8 mouse cellular contexts compared by ENCODE assay signal in the genomic region with DNA sequence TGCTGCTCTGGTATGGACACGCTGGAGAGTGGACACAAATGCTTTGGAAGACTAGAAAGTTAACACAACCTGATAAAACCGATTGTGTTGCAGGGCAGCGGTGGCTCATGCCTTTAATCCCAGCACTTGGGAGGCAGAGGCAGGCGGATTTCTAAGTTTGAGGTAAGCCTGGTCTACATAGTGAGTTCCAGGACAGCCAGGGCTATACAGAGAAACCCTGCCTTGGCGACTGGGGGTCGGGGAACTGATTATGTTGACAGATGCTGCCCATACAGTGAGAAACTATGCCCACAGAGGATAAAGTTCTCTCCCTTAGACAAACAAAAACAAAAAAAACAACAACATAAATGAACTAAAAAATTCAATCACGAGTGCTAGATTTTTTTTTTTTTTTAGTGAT. TPM values are rescaled to one million over a fixed set of nuclear protein-coding genes. Genes with fewer than 3 reads are reported as not detected.
DNase-seq lines count a peak whose midpoint lies in the region; ATAC-seq and TF ChIP-seq lines count a peak whose summit lies in the region.

No protein-coding gene starts in this region.

- TF ChIP-seq CTCF in CH12.LX (conservative IDR thresholded peaks at IDR 0.05 in 1 of 2, IDR thresholded peaks at IDR 0.05 in 1 of 2; ENCODE audit: low read depth in 2 of 2, low read length in 2 of 2), result no peak
- TF ChIP-seq CTCF in liver, postnatal 0 days (IDR thresholded peaks at IDR 0.05; ENCODE audit: low read depth), result no peak

- ATAC-seq in heart, embryonic 11.5 days (replicated peaks; ENCODE audit: insufficient number of reproducible peaks, low FRiP score, low TSS enrichment), result no peak
- peak; percentile 34 for ATAC-seq in forebrain, embryonic 16.5 days
- ATAC-seq in liver, postnatal 0 days, result no peak

- H3K36me3 ChIP-seq in heart, embryonic 11.5 days (ENCODE audit: control insufficient read depth, insufficient read depth, low read length), result peaks cover 2% of the 10 kb centered on the region; the same call in 1 of the 2 replicates
- H3K36me3 ChIP-seq in CH12.LX (replicated peaks in 1 of 2; ENCODE audit: control insufficient read depth in 1 of 2, insufficient read depth in 1 of 2, low read length in 1 of 2), result peaks cover 6 to 28% of the 10 kb centered on the region in 2 experiments
- H3K36me3 ChIP-seq in forebrain, embryonic 16.5 days (ENCODE audit: control insufficient read depth, insufficient read depth), result 0 out of 2 replicates have a peak, but pooled peaks cover 2% of the 10 kb centered on the region
- peaks cover 16% of the 10 kb centered on the region; the same call in 1 of the 2 replicates for H3K36me3 ChIP-seq in liver, postnatal 0 days (replicated peaks; ENCODE audit: insufficient read depth, low read length)

- H3K4me1 ChIP-seq in heart, embryonic 11.5 days (ENCODE audit: control insufficient read depth, insufficient read depth, low read length), result peaks cover 10% of the 10 kb centered on the region
- peaks cover 7 to 32% of the 10 kb centered on the region in 2 experiments; a peak in 3 of 4 replicates for H3K4me1 ChIP-seq in CH12.LX (ENCODE audit: control insufficient read depth in 1 of 2, insufficient read depth in 2 of 2)
- peaks cover 27% of the 10 kb centered on the region for H3K4me1 ChIP-seq in forebrain, embryonic 16.5 days (replicated peaks; ENCODE audit: control insufficient read depth, insufficient read depth, low read length)
- peaks cover 6% of the 10 kb centered on the region; the same call in 1 of the 2 replicates for H3K4me1 ChIP-seq in liver, postnatal 0 days (ENCODE audit: insufficient read depth)

- 40% methylated on average over 7 of the region's 7 CpGs for WGBS in heart, embryonic 11.5 days (ENCODE audit: insufficient replicate concordance)
- WGBS in forebrain, embryonic 16.5 days, result 40% methylated on average over 7 of the region's 7 CpGs
- 32% methylated on average over 7 of the region's 7 CpGs for WGBS in liver, postnatal 0 days (ENCODE audit: insufficient replicate concordance)

- in situ Hi-C loops in CH12.LX (cut with MboI; ENCODE audit: low pct_ligation_motif_present, low pct_unique_long_range_greater_than_20kb, low sequenced_read_pairs), result no loop called here

- no peak overlapping the region for H3K27ac ChIP-seq in heart, embryonic 11.5 days (ENCODE audit: low read depth, low read length)
- no peak overlapping the region for H3K27ac ChIP-seq in CH12.LX (ENCODE audit: insufficient read depth, low read depth)
- no peak overlapping the region for H3K27ac ChIP-seq in forebrain, embryonic 16.5 days (ENCODE audit: low read length)
- no peak overlapping the region for H3K27ac ChIP-seq in liver, postnatal 0 days (ENCODE audit: low read depth)

- H3K27me3 ChIP-seq in heart, embryonic 11.5 days (ENCODE audit: control insufficient read depth, insufficient read depth, low read length), result no peaks in the 10 kb centered on the region
- no peaks in the 10 kb centered on the region for H3K27me3 ChIP-seq in CH12.LX (replicated peaks)
- 0 out of 2 replicates have a peak, but pooled peaks cover 2% of the 10 kb centered on the region for H3K27me3 ChIP-seq in forebrain, embryonic 16.5 days (replicated peaks; ENCODE audit: control insufficient read depth, insufficient read depth, low read length)
- H3K27me3 ChIP-seq in liver, postnatal 0 days (ENCODE audit: insufficient read depth, low read length), result no peaks in the 10 kb centered on the region

- TF ChIP-seq EP300 in CH12.LX (IDR thresholded peaks at IDR 0.05; ENCODE audit: low read length), result no peak
- TF ChIP-seq EP300 in liver, postnatal 0 days (IDR thresholded peaks at IDR 0.05; ENCODE audit: low read depth), result no peak

- peak overlapping the region; percentile 87 for H3K4me2 ChIP-seq in heart, embryonic 11.5 days
- peak overlapping the region; percentile 77 for H3K4me2 ChIP-seq in CH12.LX (ENCODE audit: insufficient read depth, low read depth, poor library complexity, severe bottlenecking)
- peak overlapping the region; percentile 69 for H3K4me2 ChIP-seq in forebrain, embryonic 16.5 days (ENCODE audit: low read length)
- H3K4me2 ChIP-seq in liver, postnatal 0 days (ENCODE audit: low read depth, low read length), result peak overlapping the region; percentile 76

- H3K4me3 ChIP-seq in heart, embryonic 11.5 days (ENCODE audit: low read depth, low read length), result peak overlapping the region; percentile 87
- peak overlapping the region; percentile 18 to 87 (median 83) for H3K4me3 ChIP-seq in CH12.LX (replicated peaks in 1 of 3; ENCODE audit: low read depth in 2 of 3, low read length in 2 of 3, poor library complexity in 1 of 3)
- peak overlapping the region; percentile 92 for H3K4me3 ChIP-seq in forebrain, embryonic 16.5 days (replicated peaks; ENCODE audit: low read length)
- peak overlapping the region; percentile 76 for H3K4me3 ChIP-seq in liver, postnatal 0 days (ENCODE audit: low read depth, low read length)

- no peaks in the 10 kb centered on the region for H3K9me3 ChIP-seq in heart, embryonic 11.5 days (replicated peaks; ENCODE audit: control insufficient read depth, low read length)
- H3K9me3 ChIP-seq in CH12.LX (replicated peaks; ENCODE audit: low read length), result no peaks in the 10 kb centered on the region
- H3K9me3 ChIP-seq in forebrain, embryonic 16.5 days (ENCODE audit: control insufficient read depth, low read length), result no peaks in the 10 kb centered on the region
- no peaks in the 10 kb centered on the region for H3K9me3 ChIP-seq in liver, postnatal 0 days (ENCODE audit: low read length)

- no peak for TF ChIP-seq RAD21 in CH12.LX (IDR thresholded peaks at IDR 0.05; ENCODE audit: low read depth, low read length)

- dilution Hi-C loops in CH12.LX (cut with MboI; ENCODE audit: extremely low pct_ligation_motif_present, extremely low pct_unique_long_range_greater_than_20kb, low sequenced_read_pairs), result no loop called here

- H3K79me2 ChIP-seq in CH12.LX (replicated peaks; ENCODE audit: control insufficient read depth, extremely low read depth, insufficient read depth, poor library complexity, severe bottlenecking), result peaks cover 5% of the 10 kb centered on the region; the same call in 1 of the 2 replicates

- H3K9ac ChIP-seq in heart, embryonic 11.5 days (ENCODE audit: low read depth, low read length), result no peak overlapping the region
- H3K9ac ChIP-seq in CH12.LX (ENCODE audit: insufficient read depth, low read depth), result peak overlapping the region; percentile 30; the same call in 1 of the 2 replicates
- H3K9ac ChIP-seq in forebrain, embryonic 16.5 days (replicated peaks; ENCODE audit: low read depth, low read length), result peak overlapping the region; percentile 95
- H3K9ac ChIP-seq in liver, postnatal 0 days (replicated peaks), result peak overlapping the region; percentile 80

- no peak for TF ChIP-seq POLR2A in CH12.LX (IDR thresholded peaks at IDR 0.05; ENCODE audit: low read depth, low read length)

- no peak for DNase-seq in heart, postnatal 4 days
- no peak for DNase-seq in CH12.LX (ENCODE audit: extremely low read depth)
- no peak for DNase-seq in liver, postnatal 0 days
- no peak for DNase-seq in spleen, postnatal 36 days (ENCODE audit: low spot score in 2 of 2)
- DNase-seq in yolk sac, embryonic 10.5 days (ENCODE audit: low spot score), result no peak
- DNase-seq in kidney, postnatal 10 days, result no peak

TF ChIP-seq in CH12.LX, 34 proteins besides CTCF, POLR2A, EP300 and RAD21:
- TF ChIP-seq JUN (IDR thresholded peaks at IDR 0.05; ENCODE audit: insufficient read depth, low read depth, low read length) (no peak), MAX (IDR thresholded peaks at IDR 0.05; ENCODE audit: low read length) (no peak), ZNF384 (IDR thresholded peaks at IDR 0.05; ENCODE audit: low read depth, low read length) (no peak), NRF1 (IDR thresholded peaks at IDR 0.05; ENCODE audit: low read depth, low read length) (no peak), USF2 (conservative IDR thresholded peaks at IDR 0.05; ENCODE audit: low read depth, low read length) (no peak), BHLHE40 (IDR thresholded peaks at IDR 0.05; ENCODE audit: low read depth, low read length) (no peak), UBTF (IDR thresholded peaks at IDR 0.05; ENCODE audit: low read depth, low read length) (no peak), TCF12 (IDR thresholded peaks at IDR 0.05; ENCODE audit: low read depth, low read length) (no peak), IRF4 (IDR thresholded peaks at IDR 0.05; ENCODE audit: low read depth, low read length) (no peak)

RNA-seq across cellular contexts. Expression of a gene that starts 0.5 kb away (rescaled TPM):
- polyA plus RNA-seq in heart, embryonic 11.5 days (2014; fragmentation: Nextera tagmentation; extraction: Ambion mirVana), result 27.4 and 31.3 TPM in 2 replicates
- total RNA-seq in heart, postnatal 4 days (2021), result 10 to 100 TPM; 25.8 to 27.3 TPM
- total RNA-seq in CH12.LX (2012; rRNA removed), result 15.5 and 17.2 TPM in 2 replicates
- 22.4 and 25.6 TPM in 2 replicates for total RNA-seq in CH12.LX (2014; rRNA removed)
- 42.6 and 44.6 TPM in 2 replicates for polyA plus RNA-seq in CH12.LX (2012; ENCODE audit: insufficient read length, low read depth)
- polyA plus RNA-seq in forebrain, embryonic 16.5 days (2015; fragmentation: Nextera tagmentation; extraction: Ambion mirVana), result 31.2 and 33.5 TPM in 2 replicates
- 14.5 and 14.6 TPM in 2 replicates for polyA plus RNA-seq in liver, postnatal 0 days (2015; fragmentation: Nextera tagmentation; extraction: Ambion mirVana)
